8 mouse cellular contexts compared by ENCODE assay signal in genomic region chr9:57653283-57653682, GRCm38 (mm10). TPM values are rescaled to one million over a fixed set of nuclear protein-coding genes. Genes with fewer than 3 reads are reported as not detected.
DNase-seq lines count a peak whose midpoint lies in the region; ATAC-seq and TF ChIP-seq lines count a peak whose summit lies in the region.

TSS of gene Csk (minus strand) at chr9:57653631.

- no peaks in the 10 kb centered on the region for H3K9me3 ChIP-seq in intestine, postnatal 0 days (ENCODE audit: control insufficient read depth)
- H3K9me3 ChIP-seq in midbrain, embryonic 11.5 days (ENCODE audit: control insufficient read depth, low read length), result no peaks in the 10 kb centered on the region

- no peak within 1 kb of the TSS for H3K27ac ChIP-seq in intestine, postnatal 0 days (ENCODE audit: low read depth, low read length)
- peak within 1 kb of the TSS; percentile 14; the same call in 1 of the 2 replicates for H3K27ac ChIP-seq in midbrain, embryonic 11.5 days (ENCODE audit: low read depth, low read length)

- H3K36me3 ChIP-seq in intestine, postnatal 0 days (ENCODE audit: control insufficient read depth, insufficient read depth), result no peaks in the 10 kb centered on the region
- H3K36me3 ChIP-seq in midbrain, embryonic 11.5 days (ENCODE audit: control insufficient read depth, insufficient read depth, low read length), result no peaks in the 10 kb centered on the region

- no peak within 1 kb of the TSS for H3K9ac ChIP-seq in intestine, postnatal 0 days (ENCODE audit: low read depth, low read length)
- no peak within 1 kb of the TSS for H3K9ac ChIP-seq in midbrain, embryonic 11.5 days (ENCODE audit: low read length)

- no peak for TF ChIP-seq POLR2A in lung, adult 2 months (IDR thresholded peaks at IDR 0.05; ENCODE audit: borderline replicate concordance, extremely low read depth, low read depth, low read length)

- ATAC-seq in granulocyte monocyte progenitor cell, adult 5-6 weeks (replicated peaks; ENCODE audit: poor library complexity, severe bottlenecking), result no peak
- no peak for ATAC-seq in intestine, postnatal 0 days
- ATAC-seq in midbrain, embryonic 11.5 days (ENCODE audit: low FRiP score), result no peak

- no peak within 1 kb of the TSS for H3K4me2 ChIP-seq in intestine, postnatal 0 days (replicated peaks; ENCODE audit: low read depth)
- H3K4me2 ChIP-seq in midbrain, embryonic 11.5 days, result no peak within 1 kb of the TSS

- H3K27me3 ChIP-seq in intestine, postnatal 0 days (replicated peaks; ENCODE audit: control insufficient read depth, insufficient read depth, low read length), result no peaks in the 10 kb centered on the region
- H3K27me3 ChIP-seq in midbrain, embryonic 11.5 days (ENCODE audit: control insufficient read depth, insufficient read depth, low read length), result no peaks in the 10 kb centered on the region

- 80% methylated on average over 5 of the region's 5 CpGs for WGBS in lung, adult 2 months
- WGBS in intestine, postnatal 0 days, result 54% methylated on average over 5 of the region's 5 CpGs
- WGBS in midbrain, embryonic 11.5 days, result 31% methylated on average over 5 of the region's 5 CpGs

- no peak for DNase-seq in lung, adult 2 months
- DNase-seq in lung, postnatal 14 days, result no peak
- DNase-seq in adrenal gland, postnatal 14 days, result no peak
- no peak for DNase-seq in midbrain, embryonic 11.5 days (ENCODE audit: low spot score, missing footprints)
- no peak for DNase-seq in right cerebral cortex, postnatal 36 days (ENCODE audit: low spot score in 2 of 2)
- DNase-seq in kidney, adult 9 months, result no peak

- no peak for TF ChIP-seq CTCF in lung, adult 2 months (IDR thresholded peaks at IDR 0.05; ENCODE audit: insufficient read depth, low read length)
- no peak for TF ChIP-seq CTCF in intestine, postnatal 0 days (IDR thresholded peaks at IDR 0.05; ENCODE audit: low read depth)

- H3K4me3 ChIP-seq in lung, adult 2 months (replicated peaks; ENCODE audit: extremely low read depth, low read depth, low read length), result no peak within 1 kb of the TSS
- H3K4me3 ChIP-seq in intestine, postnatal 0 days (ENCODE audit: low read depth, low read length), result no peak within 1 kb of the TSS
- no peak within 1 kb of the TSS for H3K4me3 ChIP-seq in midbrain, embryonic 11.5 days (ENCODE audit: low read depth, low read length)

- H3K4me1 ChIP-seq in lung, adult 2 months (ENCODE audit: control insufficient read depth, insufficient read depth, low read length), result peaks cover 2% of the 10 kb centered on the region; the same call in 1 of the 2 replicates
- H3K4me1 ChIP-seq in intestine, postnatal 0 days (replicated peaks; ENCODE audit: control insufficient read depth, insufficient read depth, low read length), result no peaks in the 10 kb centered on the region; the same call in 1 of the 2 replicates
- H3K4me1 ChIP-seq in midbrain, embryonic 11.5 days (ENCODE audit: control insufficient read depth, insufficient read depth, low read length), result peaks cover 21% of the 10 kb centered on the region

RNA-seq across cellular contexts. Expression of gene Csk, which starts in this region (rescaled TPM):
- 68.7 and 79.3 TPM in 2 replicates for polyA plus RNA-seq in lung, adult 2 months (2012; rRNA removed)
- total RNA-seq in adrenal gland, postnatal 14 days (2021), result 71.0 and 75.6 TPM in 2 replicates
- 86.9 and 92.3 TPM in 2 replicates for total RNA-seq in granulocyte monocyte progenitor cell, adult 5-6 weeks (2014; fragmentation: Nextera tagmentation)
- total RNA-seq in granulocyte monocyte progenitor cell, adult 5-6 weeks (2017), result 83.8 and 113 TPM in 2 replicates
- 18.7 and 21.9 TPM in 2 replicates for polyA plus RNA-seq in intestine, postnatal 0 days (2015; fragmentation: Nextera tagmentation; extraction: Ambion mirVana)
- polyA plus RNA-seq in midbrain, embryonic 11.5 days (2014; fragmentation: Nextera tagmentation; extraction: Ambion mirVana), result 29.2 and 32.3 TPM in 2 replicates
